Mouse (Mus musculus) brain, embryonic 14.5 days (tissue): ENCODE measurements around the gene Lctl.

Source experiments
- CTCF ChIP-seq: fragments of 200-500 bp; IDR thresholded peaks from 2 replicates; pipeline ENCODE4 v1.5.1; 2012; ENCODE audit warnings: inconsistent platforms, mild to moderate bottlenecking, moderate library complexity, borderline replicate concordance; ENCODE audit not compliant: insufficient read depth, insufficient read length; ENCODE audit errors: extremely low read depth
- POLR2A ChIP-seq: fragments of 200-500 bp; IDR thresholded peaks from 2 replicates; pipeline ENCODE4 v1.6.1; 2012; ENCODE audit warnings: mild to moderate bottlenecking, inconsistent platforms, borderline replicate concordance; ENCODE audit not compliant: poor library complexity, insufficient read depth, insufficient read length, severe bottlenecking; ENCODE audit errors: extremely low read depth

- TF ChIP-seq POLR2A (no peak), CTCF (no peak)
These were observed 9.2 kb downstream of the Lctl start for GRCm38 (mm10) chr9:64126121-64126520.
